Mouse (Mus musculus) thymus, postnatal 0 days (tissue): Measurements from ENCODE around the gene Naif1. TPM values are rescaled to one million over a fixed set of nuclear protein-coding genes. Genes with fewer than 3 reads are reported as not detected.
A peak's percentile ranks its signal among the peaks of the same experiment; 100 is the strongest.

ENCODE experiments used
- DNase-seq: peaks from one replicate; pipeline ENCODE4 v3.0.0-alpha.2; 2015; ENCODE audit warnings: low spot score
- polyA plus RNA-seq: library from polyadenylated mRNA; unstranded; fragments of >200 nt; fragmentation: Nextera tagmentation; extraction: Ambion mirVana; gene quantifications from 2 replicates; pipeline ENCODE4 v1.2.1, GENCODE M21; 2015

Naif1 gene
- polyA plus RNA-seq, 1 experiment from 2014 or later: 6.2 TPM

DNA sequence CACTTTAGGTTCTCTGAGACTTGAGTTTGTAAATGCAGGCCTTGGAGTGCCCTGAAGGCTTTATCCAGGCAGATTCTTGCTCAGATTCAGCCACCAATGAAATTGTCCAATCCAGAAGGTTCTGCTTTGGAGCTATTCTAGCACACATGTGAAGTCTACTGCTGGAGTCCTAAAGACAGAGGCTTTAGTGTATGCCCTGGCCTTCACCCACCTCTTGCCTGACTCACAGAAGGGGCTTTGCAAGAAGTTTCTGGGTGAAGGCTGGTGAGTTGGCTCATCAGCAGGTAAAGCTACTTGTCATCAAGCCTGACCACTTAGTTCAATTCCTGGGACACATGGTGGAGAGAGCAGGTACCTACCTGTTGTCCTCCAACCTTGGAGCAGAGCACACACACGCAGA is 24.1 kb upstream of the Naif1 start:
- no peak for DNase-seq

DNA sequence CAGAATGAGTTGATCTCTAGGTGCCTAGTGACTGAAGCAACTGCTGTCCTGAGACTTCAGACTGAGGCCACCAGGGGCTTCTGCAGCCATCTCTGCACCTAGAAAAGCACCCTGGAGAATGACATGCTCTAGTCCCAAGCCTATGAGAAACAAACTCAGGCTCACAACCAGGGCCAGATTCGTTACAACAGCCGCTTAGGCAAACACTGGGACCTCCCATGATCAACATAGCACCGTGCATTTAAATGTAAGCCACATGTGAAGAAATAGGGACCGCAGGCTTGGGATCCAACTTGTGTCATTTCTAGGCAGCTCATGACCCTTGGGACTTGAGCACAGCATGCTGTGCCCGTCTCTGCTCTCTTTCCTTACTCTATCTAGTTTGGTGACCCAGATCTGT is 22.5 kb upstream of the Naif1 start:
- DNase-seq: no peak

- no peak for DNase-seq
Observed at GRCm38 (mm10) chr2:32428262-32428722, 22.0 kb upstream of the Naif1 start.

- DNase-seq: no peak
Observed at GRCm38 (mm10) chr2:32429215-32429891, 20.9 kb upstream of the Naif1 start.

DNA sequence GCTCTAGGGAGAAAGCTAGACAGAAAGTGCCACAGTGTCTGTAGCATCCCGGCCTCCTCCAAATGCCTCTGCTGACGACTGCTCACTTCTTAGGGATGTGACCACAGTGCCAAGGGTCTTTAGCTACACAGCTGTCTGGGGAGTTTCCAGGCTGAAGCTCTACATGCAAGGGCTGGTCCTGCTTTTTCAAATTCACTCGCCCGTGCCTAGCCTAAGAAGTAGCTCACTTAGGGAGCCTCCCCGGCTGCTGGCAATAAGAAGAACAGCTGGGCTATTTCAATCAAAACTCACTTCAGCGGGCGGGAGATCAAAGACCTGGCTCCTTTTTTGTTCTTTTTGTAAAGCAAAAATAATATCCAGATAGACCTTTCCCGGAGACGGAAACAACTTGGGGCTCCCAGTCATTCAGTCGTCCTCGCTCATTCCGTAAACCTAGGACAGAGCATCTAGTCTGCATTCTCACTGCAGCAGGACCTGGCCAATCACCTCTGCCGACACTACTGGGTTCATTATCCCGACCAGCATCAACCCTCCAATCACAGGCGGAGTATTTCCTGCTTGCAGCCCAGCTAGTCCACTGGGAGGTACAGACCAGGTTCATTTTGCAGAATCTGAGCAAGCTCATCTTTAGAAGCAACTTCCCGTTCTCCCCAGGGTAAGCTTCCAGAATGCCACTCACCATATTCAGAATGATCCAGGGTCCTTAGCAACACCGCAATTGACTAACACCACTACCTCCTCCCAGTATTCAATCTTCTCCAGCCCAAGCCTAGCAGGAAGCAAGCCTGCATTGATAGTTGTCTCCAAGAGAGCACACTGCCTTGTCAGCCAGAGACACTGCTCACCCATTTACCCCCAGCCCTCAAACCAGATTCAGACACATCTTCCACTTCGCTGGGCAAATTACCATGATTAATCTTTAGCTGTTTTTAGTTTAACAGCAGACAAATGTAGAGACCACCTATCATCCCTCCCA is 19.3 kb upstream of the Naif1 start:
- DNase-seq: no peak

DNA sequence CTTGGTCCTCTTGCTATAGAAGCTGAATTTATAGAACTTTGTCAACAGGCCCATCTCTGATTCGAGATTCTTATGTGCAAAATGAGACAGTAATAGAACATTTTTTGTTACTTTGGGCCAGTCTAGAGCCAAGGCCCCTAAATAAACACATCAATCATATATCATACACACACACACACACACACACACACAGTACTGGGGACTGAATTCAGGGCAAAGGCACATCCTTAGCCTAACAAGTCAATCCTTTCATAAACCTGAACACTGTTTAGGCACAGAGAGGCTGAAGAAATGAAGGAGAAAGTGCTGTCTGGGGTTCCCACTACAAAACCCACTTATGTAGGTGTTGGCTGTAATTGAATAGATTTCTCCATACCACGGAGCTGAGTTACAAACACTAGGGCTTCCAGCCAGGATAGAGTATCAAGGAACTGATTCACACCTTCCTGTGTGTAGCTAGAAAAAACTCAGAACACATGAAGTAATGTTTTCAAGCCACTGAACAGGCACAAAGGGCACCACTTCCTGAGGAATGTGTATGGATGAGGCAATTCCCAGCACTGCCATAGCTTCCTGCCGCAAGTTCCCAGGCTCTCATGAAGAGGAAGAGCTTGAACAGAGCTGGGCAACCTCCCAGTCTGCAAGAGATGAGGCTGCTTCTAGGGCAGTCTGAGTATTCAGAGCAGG is 13.4 kb upstream of the Naif1 start:
- no peak for DNase-seq

- DNase-seq: no peak
Observed at GRCm38 (mm10) chr2:32437612-32438166, 12.6 kb upstream of the Naif1 start.

DNA sequence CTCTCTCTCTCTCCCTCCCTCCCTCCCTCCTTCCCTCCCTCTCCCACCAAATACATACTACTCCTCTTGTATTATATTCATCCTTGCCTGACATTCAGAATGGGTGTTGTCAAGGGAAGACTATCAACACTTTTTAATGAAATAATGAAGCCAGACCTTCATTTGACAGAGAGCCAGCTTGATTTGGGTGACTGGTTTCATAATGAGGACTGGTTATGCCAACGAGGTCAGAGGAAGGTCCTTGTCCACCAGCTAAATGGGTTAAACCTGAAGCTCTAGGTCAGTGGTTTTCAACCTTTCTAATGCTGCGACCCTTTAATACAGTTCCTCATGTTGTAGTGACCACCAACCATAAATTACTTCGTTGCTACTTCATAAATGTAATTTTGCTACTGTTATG is 11.5 kb upstream of the Naif1 start:
- no peak for DNase-seq

DNA sequence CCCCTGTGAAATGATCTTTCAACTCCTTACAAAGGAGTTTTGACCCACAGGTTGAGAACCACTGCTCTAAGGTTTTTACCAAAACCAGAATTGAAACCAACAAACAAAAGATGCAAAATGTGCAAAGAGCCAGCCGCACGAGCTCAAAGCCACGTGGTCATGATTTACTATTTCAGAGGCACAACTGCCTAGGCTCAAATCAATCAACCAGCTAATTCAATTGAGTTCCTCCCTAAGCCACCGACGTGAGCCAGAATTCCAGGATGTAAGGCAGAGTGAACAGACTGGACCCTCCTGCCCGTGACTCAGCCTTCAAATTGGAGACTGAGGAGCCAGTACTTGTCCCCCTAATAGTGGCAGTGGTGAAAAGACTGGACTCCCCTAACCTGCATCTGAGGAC is 11.1 kb upstream of the Naif1 start:
- DNase-seq: no peak

DNA sequence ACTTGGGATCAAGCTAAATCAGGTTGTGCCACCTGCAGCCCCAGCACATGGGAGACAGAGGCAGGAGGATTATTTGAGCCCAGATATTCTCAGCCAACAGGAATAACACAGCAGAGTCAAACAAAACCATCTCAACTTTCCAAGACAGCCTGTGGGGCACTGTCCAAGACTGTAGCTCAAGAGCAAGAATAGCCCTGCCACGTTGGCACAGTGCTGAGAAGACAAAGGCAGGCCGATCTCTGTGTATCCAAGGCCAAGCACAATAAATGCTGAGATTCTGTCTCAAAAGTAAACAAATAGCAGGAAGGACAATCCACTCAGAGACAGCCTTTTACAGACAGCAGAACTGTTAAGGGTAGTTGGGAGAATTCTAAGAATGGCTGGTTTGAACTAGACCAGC is 10.1 kb upstream of the Naif1 start:
- DNase-seq: no peak

DNA sequence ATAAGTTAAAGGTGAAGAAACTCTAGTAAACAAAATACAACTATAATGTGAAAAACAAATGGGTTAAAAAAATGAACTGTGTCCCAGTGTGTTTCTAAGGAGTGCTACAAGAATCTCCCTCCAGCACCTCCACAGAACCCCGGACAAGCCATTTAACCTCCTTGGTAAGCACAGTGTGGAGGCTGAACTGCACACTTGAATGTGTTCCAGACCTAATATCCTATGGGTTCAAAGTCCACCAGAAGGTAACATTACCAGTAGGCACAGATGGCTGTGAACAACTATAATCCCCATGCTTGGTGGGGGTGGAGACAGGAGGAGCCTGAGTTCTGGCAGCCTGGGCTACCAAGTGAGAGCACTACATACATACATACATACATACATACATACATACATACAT is 9.6 kb upstream of the Naif1 start:
- no peak for DNase-seq

DNA sequence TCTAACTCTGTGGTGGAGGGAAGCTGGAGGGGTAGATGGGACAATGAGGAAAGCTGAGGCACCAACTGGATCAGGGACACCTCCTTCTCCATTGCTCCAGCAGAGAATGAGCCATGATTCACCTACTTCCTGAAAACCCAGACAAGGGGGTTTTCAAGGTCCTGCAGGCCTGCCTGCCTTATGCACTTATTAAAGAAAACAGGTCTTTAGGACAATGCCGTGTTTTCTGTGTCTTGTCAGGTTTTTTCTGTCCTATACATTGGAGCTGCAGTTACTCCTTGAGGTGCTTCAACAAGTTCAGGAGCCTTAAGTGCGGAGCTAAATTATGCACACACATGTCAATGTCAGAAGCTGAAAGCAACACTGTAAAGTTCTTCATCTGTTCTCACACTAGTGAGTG is 8.7 kb upstream of the Naif1 start:
- DNase-seq: no peak

DNA sequence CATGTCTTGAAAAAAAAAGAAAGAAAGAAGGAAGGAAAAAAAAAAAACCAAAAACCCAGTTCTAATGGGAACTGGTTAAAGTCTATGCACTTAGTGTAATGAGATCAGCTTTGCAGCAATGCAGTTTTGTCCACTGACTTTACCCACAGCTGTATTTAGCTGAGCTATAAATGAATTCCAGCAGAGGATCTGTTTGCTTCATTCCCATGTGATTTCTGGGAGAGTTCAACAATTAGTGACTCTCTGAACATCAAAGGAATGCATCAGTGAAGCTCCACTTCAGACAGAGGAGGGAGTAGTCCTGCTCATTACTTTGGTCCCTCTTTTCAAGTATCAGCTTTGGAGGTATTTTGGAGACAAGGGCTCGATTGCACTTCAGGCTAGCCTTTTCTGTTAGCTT is 4.7 kb upstream of the Naif1 start:
- no peak for DNase-seq

DNA sequence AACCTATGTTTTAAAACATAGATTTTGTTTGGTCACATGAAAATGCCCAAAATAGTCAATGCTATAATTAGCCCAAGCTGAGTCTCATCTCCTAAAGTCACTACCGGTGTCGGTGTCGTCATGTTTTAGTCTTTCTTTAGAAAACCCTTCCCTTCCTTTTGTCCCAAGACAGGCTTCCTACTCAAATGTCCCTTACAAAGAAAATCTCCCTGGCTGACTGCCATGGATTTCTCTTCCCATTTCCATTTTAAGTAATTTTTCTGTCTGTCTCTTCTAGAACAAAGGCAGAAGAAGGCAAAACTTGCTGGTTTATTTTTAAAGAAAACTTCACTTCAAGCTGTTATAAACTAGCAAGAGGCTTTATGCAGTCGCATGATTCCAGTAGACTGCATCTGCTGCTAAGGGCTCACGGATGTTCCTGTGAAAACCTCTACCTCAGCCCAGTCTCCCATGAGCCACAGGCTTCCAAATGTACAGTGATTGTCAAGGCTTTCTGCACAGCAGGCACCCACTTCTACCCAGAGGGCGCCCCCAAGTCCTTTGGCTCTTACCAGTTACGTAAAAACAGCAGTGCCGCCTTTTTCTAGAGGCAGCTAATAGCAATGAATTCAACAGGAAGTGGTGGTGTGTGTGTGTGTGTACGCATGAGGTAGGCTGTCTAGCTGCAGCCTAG is 2.9 kb upstream of the Naif1 start:
- peak; percentile 87 for DNase-seq

GRCm38 (mm10) chr2:32448480-32448879 is 1.8 kb upstream of the Naif1 start:
- no peak for DNase-seq

DNA sequence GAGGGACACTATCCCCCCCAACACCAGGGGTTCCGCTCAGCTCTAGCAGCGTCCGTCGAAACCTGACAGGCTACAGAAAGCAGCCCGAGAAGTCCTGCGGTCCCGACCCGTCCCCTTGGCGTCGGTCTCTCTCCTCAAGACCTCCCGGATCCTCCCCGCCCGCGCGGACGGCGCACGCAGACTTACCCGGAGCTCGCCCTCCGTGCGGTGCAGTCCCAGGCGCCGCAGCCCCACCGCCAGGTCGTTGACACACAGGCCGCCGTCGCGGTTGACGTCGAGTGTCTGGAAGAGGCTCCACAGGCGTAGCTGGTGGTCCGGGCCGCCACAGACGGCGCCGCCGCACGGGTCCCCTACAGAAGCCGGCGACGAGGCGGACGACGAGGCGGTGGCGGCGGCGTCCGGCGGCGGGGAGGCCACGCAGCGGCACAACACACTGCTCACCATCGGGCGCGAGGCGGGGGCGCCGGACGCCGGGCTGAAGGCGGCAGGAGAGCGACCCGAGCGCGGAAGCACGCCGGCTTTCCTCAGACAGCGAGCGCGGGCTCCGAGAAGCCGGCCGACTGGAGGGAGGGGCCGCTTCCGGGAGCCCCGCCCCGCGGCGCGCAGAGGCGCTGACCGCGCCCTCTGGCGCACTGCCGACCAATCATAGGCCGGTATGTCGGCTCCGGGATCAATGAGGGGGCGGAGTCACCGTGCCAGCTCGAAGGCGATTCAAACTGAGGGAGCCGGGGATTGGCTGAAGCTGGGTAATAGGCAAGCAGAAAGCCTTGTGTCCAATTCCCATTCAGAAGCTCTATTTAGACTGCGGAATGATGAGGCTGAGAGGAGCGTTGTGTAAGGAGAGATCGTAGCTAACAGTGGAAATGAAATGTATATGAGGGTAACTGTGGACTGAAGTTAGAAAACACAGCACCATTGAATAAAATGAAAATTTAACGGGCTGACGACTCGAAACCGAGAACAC is 906 bp downstream of the Naif1 start, which contains the start of gene Slc25a25:
Gene Slc25a25 (minus strand): TSS at position 565 of the 964 bp plus-strand sequence.
- peak; percentile 97 for DNase-seq

DNA sequence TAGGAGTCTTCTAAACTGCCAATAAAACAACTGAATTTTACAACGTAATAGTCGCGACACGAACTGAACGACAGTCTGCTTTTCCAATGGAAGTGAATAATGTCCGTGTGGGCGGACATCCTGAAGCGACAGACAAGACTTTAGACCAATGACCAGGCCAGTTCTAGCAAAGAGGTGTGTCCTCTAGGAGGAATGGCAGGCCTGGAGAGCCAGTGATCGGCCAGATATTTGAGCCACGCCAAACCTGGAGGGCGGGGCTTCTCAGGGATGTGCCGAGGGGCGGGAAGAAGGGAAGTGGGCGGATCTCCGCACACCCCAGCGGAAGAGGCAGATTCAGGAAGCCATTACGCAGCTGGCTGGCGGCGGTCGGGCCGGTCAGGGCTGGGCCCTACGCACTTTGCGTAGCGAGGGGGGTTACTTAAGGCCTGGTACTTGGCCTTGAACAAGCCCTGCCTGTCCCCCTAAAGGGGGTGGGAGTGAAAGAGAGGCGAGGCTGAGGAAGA is 1.7 kb downstream of the Naif1 start:
- DNase-seq: peak; percentile 98

GRCm38 (mm10) chr2:32452441-32452971 is 2.2 kb downstream of the Naif1 start:
- no peak for DNase-seq

DNA sequence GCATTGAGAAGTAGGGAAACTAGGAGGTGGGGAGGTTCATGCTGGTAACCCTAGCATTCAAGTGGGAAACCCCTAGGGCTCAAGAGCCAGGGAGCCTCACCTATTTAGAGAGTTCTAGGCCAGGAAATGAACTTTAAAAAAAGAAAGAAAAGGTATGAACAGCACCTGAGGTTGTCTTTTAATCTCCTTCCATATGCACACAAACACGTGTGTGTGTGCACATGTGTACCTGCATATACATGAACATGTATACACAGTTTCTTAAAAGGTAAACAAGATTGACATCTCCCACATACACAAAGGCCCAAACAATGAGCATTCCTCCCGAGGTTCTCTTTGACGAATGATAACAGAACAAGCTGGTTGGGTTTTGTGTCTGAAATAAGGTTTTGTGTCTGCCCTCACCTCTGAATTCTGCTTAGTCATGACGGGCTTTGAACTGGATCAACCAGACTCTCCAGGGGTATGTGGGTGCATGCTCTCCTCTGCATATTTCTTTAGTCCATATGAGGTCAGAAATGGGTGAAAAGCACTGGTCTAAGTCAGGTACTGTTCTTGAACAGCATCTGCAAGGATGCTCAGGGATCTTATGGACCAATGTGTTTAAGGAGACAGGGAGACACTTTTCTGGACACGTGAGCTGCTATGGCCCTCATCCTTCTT is 3.5 kb downstream of the Naif1 start:
- no peak for DNase-seq
